Mouse (Mus musculus) hindbrain, embryonic 11.5 days (tissue): ENCODE results near the gene Gsap. TPM values are rescaled to one million over a fixed set of nuclear protein-coding genes. Genes with fewer than 3 reads are reported as not detected.
"Not testable (repeated sequence)": the region's sequence is repeated elsewhere in the genome, so short reads cannot be mapped to it uniquely, and the experiment has no call there.

Experiments used
- ATAC-seq: fragments of 200-750 bp; cut with Nextera tagmentation; 2 replicates; pipeline ENCODE4 v1.8.0; 2017; ENCODE audit warnings: mild to moderate bottlenecking, moderate TSS enrichment, moderate library complexity; ENCODE audit not compliant: low FRiP score
- DNase-seq: peaks from one replicate; pipeline ENCODE4 v3.0.0-alpha.2; 2015; ENCODE audit warnings: low spot score
- H3K27ac ChIP-seq: fragments of 300-500 bp; sonication (generic); 2 replicates; pipeline ENCODE4 v1.5.1; 2014; ENCODE audit warnings: mild to moderate bottlenecking, low read depth, low read length
- H3K27me3 ChIP-seq: fragments of 300-500 bp; sonication (generic); 2 replicates; pipeline ENCODE4 v1.6.1; 2014; ENCODE audit warnings: mild to moderate bottlenecking, low read length, moderate library complexity, mixed read lengths; ENCODE audit not compliant: control insufficient read depth, insufficient read depth
- H3K36me3 ChIP-seq: fragments of 300-500 bp; sonication (generic); 2 replicates; pipeline ENCODE4 v1.6.1; 2014; ENCODE audit warnings: mild to moderate bottlenecking, low read length, moderate library complexity, mixed read lengths; ENCODE audit not compliant: control insufficient read depth, insufficient read depth
- H3K4me1 ChIP-seq: fragments of 300-500 bp; sonication (generic); replicated peaks from 2 replicates; pipeline ENCODE4 v1.6.1; 2014; ENCODE audit warnings: low read length, mixed read lengths; ENCODE audit not compliant: control insufficient read depth, insufficient read depth
- H3K4me2 ChIP-seq: fragments of 300-500 bp; sonication (generic); replicated peaks from 2 replicates; pipeline ENCODE4 v1.6.1; 2014; ENCODE audit warnings: mild to moderate bottlenecking, low read depth, low read length
- H3K4me3 ChIP-seq: fragments of 300-500 bp; sonication (generic); 2 replicates; pipeline ENCODE4 v1.5.1; 2014; ENCODE audit warnings: low read depth, low read length
- H3K9ac ChIP-seq: fragments of 300-500 bp; sonication (generic); 2 replicates; pipeline ENCODE4 v1.6.1; 2014; ENCODE audit warnings: low read depth, low read length
- H3K9me3 ChIP-seq: fragments of 300-500 bp; sonication (generic); 2 replicates; pipeline ENCODE4 v1.6.1; 2016; ENCODE audit warnings: low read length; ENCODE audit not compliant: control insufficient read depth
- WGBS: fragments of 180-500 bp; shearing (Covaris S2); extraction: QIAGEN DNeasy Blood & Tissue Kit; methylation state at CpG from one replicate; pipeline ENCODE4 v1.1.7; 2014; 5-methylcytosine and 5-hydroxymethylcytosine counted together
- polyA plus RNA-seq: library from polyadenylated mRNA; unstranded; fragments of >200 nt; fragmentation: Nextera tagmentation; extraction: Ambion mirVana; gene quantifications from 2 replicates; pipeline ENCODE4 v1.2.1, GENCODE M21; 2014

Gsap gene
- polyA plus RNA-seq: 2.3 and 2.7 TPM in 2 replicates

DNA sequence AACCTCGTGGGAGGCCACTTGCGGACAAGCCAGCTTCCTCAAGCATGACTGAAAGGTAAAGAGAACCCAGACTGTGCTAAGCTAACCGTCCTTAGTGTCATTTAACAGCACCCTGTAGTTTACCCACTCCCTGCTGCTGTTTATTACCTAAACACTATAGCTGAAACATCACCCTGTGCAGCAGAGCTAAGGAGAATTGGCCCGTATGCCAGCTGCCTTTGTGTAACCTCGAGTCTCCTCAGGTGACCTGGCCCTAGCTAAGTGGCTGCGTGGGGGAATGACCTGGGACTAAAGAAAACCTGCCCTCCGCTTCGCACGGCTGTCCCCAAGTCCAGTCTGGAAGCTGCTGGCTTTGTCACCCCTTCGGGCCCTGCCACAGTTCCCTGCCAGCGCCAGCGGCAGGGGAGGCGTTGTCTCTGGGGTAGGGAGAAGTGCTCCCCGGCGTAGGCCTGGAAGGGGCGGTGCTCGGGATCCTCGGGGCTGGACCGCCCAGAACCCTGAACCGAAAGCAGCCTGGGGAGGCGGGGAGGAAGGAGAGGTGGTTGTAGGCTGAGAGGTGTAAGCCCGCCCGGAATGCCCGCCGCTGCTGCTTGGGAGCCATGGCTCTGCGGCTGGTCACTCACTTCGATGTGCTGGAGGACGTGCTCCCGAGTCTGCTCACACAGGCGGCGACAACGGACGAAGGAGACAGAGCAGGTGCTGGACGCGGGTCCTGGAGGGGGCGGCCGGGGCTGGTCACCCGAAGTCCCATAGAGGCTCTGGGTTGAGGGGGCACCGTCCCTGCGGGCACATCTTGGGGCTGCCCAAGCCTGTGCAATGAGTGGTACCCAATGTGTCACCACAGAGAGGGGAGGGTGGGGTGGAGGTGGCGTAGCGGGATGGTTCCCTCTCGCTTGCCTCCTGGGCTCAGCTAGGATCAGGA, at the start of gene Gsap:
Gene Gsap, plus strand, starts transcription at position 492 of the 922 bp plus-strand sequence.
- ATAC-seq (peak; percentile 93), DNase-seq (peak; percentile 65)
- Histone ChIP-seq H3K36me3 (no peaks in the 10 kb centered on the region), H3K9ac (peak within 1 kb of the TSS; percentile 68), H3K4me1 (no peaks in the 10 kb centered on the region), H3K4me3 (peak within 1 kb of the TSS; percentile 48), H3K9me3 (no peaks in the 10 kb centered on the region), H3K27ac (no peak within 1 kb of the TSS), H3K27me3 (no peaks in the 10 kb centered on the region), H3K4me2 (peak within 1 kb of the TSS; percentile 88)
- 5% methylated on average over 43 of the region's 43 CpGs for WGBS

DNA sequence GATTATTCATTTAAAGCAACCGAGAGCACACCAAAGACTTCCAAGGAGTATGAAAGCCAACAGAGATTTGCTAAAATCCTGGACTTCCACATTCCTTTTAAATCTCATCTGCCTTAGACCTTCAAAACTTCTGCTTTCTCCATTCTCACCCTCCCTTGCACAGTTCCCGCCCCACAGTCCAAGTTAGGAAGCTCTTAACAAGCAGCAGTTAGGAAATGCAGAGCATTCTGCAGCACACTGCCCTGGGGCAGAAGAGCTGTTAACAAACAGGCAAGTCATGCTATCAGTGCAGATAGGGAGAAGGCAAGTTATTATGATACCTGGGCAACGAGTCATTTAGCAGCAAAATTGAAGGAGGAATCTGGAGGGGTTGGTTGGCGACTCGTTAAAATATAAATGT, 49.5 kb upstream of the Gsap start:
- no peak for ATAC-seq
- Histone ChIP-seq H3K4me1 (no peaks in the 10 kb centered on the region), H3K4me2 (no peak overlapping the region), H3K9me3 (no peaks in the 10 kb centered on the region), H3K27ac (no peak overlapping the region), H3K36me3 (no peaks in the 10 kb centered on the region), H3K4me3 (no peak overlapping the region), H3K27me3 (no peaks in the 10 kb centered on the region), H3K9ac (no peak overlapping the region)
- DNase-seq: no peak
- WGBS: 88% methylated on average over 5 of the region's 5 CpGs

DNA sequence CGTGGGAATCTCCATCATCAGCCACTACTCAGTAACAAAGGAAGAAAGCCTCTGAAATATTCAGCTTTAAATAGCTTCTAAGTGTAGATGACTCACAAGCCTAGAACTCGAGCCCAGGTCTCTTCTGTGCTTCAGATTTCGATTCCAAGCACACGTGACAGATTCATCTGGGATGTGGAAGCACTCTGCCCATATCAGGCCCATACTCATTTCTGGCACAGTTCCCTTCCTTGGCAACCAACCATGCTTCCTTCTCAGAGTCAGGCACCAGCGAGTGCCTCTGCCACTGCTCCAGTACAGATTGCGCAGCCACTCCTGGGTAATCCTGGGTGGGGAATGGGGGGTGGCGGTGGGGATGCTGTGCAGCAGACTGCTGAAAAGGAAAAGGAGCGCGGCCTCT, 46.5 kb upstream of the Gsap start:
- Histone ChIP-seq H3K9me3 (no peaks in the 10 kb centered on the region), H3K4me2 (no peak overlapping the region), H3K36me3 (no peaks in the 10 kb centered on the region), H3K4me1 (no peaks in the 10 kb centered on the region), H3K27ac (no peak overlapping the region), H3K9ac (no peak overlapping the region), H3K4me3 (no peak overlapping the region), H3K27me3 (no peaks in the 10 kb centered on the region)
- ATAC-seq (no peak), DNase-seq (no peak)
- 79% methylated on average over 9 of the region's 9 CpGs for WGBS

DNA sequence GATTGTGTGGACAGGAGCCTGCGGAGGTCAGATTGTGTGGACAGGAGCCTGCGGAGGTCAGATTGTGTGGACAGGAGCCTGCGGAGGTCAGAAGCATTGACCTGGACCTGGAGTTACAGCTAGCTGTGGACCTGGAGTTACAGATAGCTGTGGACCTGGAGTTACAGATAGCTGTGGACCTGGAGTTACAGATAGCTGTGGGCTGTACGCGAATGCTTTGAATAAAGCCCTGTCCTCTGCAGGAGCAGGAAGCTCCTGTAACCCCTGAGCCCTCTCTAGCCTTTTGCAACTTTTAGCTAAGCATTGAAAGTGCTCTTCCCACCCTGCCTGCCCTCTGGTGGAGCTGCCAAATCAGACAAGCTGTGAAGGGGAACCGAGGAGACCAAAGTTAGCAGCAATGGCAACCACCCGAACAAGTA, 44.9 kb upstream of the Gsap start:
- H3K27ac ChIP-seq, H3K9me3 ChIP-seq, DNase-seq, H3K27me3 ChIP-seq, ATAC-seq, H3K4me3 ChIP-seq, H3K4me1 ChIP-seq, H3K4me2 ChIP-seq, H3K9ac ChIP-seq, H3K36me3 ChIP-seq: not testable (repeated sequence)
- WGBS: 69% methylated on average over 7 of the region's 7 CpGs

DNA sequence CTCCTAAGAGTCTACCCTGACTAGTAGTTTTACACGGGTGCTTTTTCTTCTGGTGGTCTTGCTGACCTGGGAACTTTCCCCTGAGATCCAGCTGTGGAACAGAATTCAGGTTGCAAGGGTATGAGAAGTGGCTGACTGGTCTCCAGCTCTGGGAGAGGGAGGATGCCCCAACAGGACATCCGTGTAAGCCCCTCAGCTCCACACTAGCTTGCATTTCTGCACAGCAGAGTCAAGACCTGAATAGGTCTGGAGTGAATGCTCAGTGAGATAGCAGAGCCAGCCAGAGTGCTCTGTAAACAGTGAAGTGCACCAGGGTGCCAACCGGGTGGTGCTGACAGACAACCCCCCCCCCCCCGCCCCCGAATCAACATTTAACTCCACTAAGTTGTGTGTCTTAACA, 44.4 kb upstream of the Gsap start:
- no peaks in the 10 kb centered on the region for H3K9me3 ChIP-seq
- H3K27me3 ChIP-seq: no peaks in the 10 kb centered on the region
- H3K36me3 ChIP-seq: no peaks in the 10 kb centered on the region
- DNase-seq: no peak
- no peak overlapping the region for H3K27ac ChIP-seq
- WGBS: 49% methylated on average over 5 of the region's 5 CpGs
- H3K4me1 ChIP-seq: no peaks in the 10 kb centered on the region
- H3K9ac ChIP-seq: no peak overlapping the region
- ATAC-seq: no peak
- no peak overlapping the region for H3K4me2 ChIP-seq
- H3K4me3 ChIP-seq: no peak overlapping the region

DNA sequence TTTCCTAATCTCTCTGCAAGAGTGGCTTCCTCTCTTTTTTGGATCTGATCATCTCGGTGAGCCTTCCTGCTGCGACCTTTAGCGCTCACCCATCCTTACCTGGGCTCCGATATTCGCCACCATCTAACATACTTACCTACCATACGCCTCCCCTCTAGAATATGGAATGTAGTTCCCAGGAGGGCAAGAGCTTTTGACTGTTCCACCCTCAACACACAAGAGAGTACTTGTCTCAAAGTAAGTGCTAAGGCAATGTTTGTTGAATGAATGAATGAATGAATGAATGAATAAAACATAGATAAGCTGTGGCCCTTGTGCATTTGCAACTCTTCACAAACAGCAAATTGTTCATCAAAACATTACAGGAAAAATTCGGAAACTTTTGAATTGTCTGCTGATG, 43.0 kb upstream of the Gsap start:
- DNase-seq: no peak
- H3K27me3 ChIP-seq: no peaks in the 10 kb centered on the region
- H3K4me3 ChIP-seq: no peak overlapping the region
- H3K4me2 ChIP-seq: no peak overlapping the region
- H3K36me3 ChIP-seq: no peaks in the 10 kb centered on the region
- no peak overlapping the region for H3K27ac ChIP-seq
- 88% methylated on average over 7 of the region's 7 CpGs for WGBS
- no peaks in the 10 kb centered on the region for H3K4me1 ChIP-seq
- no peaks in the 10 kb centered on the region for H3K9me3 ChIP-seq
- no peak overlapping the region for H3K9ac ChIP-seq
- ATAC-seq: no peak

DNA sequence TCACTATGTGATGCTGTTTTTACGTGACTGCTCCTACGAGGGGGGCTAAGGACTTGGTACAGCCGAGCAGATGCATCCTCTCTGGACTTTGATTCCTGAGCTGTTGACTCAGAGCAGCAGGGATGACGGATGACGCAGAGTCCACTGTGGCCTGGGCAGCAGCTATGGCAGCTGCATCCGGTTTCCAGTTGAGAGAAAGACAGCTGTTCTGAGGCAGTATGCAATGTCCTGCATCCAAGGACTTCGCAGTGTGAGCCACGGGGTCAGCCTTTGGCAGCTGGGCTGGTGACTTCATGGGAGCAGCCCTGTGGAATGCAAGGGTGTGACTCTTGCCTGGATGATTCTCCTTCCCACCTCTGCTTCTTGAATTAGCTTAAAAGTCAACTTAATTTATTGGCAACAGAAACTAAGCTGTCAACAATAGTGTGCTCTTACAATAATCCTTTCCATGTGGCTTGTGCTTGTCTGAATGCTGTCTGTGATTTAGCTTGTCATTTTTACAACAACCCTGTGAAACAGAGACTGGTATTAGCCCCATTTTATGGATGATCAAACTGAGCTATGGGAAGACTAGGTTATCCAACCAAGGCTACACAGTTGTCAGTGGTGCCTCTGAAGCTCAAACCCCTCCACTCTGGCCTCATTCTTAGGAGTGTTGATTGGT, 41.4 kb upstream of the Gsap start:
- Histone ChIP-seq H3K4me3 (no peak overlapping the region), H3K4me2 (no peak overlapping the region), H3K36me3 (no peaks in the 10 kb centered on the region), H3K27me3 (no peaks in the 10 kb centered on the region), H3K27ac (no peak overlapping the region), H3K4me1 (no peaks in the 10 kb centered on the region), H3K9ac (no peak overlapping the region), H3K9me3 (no peaks in the 10 kb centered on the region)
- DNase-seq (peak; percentile 43), ATAC-seq (peak; percentile 43; the same call in 1 of the 2 replicates)
- 50% methylated on average over 8 of the region's 8 CpGs for WGBS

DNA sequence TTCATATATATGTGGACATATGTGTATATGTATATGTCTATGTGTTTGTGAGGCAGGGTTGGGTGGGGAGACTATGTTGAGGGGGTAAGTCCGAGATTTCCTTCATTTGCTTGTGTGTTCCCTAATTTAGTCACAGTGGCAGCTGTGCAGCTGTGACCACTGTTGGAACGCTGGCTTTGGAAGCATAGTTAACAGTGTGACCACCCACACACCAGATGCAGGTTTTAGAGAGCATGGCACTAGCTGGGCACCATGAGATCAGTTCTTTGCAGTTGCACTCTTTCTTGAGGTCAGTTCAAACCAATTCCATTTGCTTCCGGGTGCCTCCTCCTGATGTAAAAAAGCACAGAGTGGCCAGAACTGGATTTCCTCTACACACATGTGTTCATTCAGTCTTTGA, 37.7 kb upstream of the Gsap start:
- H3K27ac ChIP-seq: no peak overlapping the region
- WGBS: 79% methylated on average over 3 of the region's 3 CpGs
- DNase-seq: no peak

More for the DNA sequence above, 37.7 kb upstream of the Gsap start:
- no peak for ATAC-seq
- Histone ChIP-seq H3K4me1 (no peaks in the 10 kb centered on the region), H3K4me2 (no peak overlapping the region), H3K9ac (no peak overlapping the region), H3K27me3 (no peaks in the 10 kb centered on the region), H3K36me3 (no peaks in the 10 kb centered on the region), H3K4me3 (no peak overlapping the region), H3K9me3 (no peaks in the 10 kb centered on the region)
